Mouse (Mus musculus) intestine, embryonic 15.5 days (tissue): ENCODE results near the gene Slc39a5. TPM values are rescaled to one million over a fixed set of nuclear protein-coding genes. Genes with fewer than 3 reads are reported as not detected.

Experiments
- polyA plus RNA-seq: library from polyadenylated mRNA; unstranded; fragments of >200 nt; fragmentation: Nextera tagmentation; extraction: Ambion mirVana; gene quantifications from 2 replicates; pipeline ENCODE4 v1.2.1, GENCODE M21; 2015

Slc39a5 gene
- polyA plus RNA-seq, 1 experiment from 2014 or later: 114 TPM

Other genes with a start within 250 kb of the Slc39a5 start
- gene Rbms2, start 220.9 kb downstream of the Slc39a5 start, polyA plus RNA-seq: 24.8 and 27.0 TPM in 2 replicates
- 1.8 and 3.3 TPM in 2 replicates for gene Gls2, start 206.8 kb downstream of the Slc39a5 start, polyA plus RNA-seq
- gene Spryd4, start 189.4 kb downstream of the Slc39a5 start, polyA plus RNA-seq: 34.8 and 35.9 TPM in 2 replicates
- 0.19 TPM in 1 of 2 replicates, not detected in the other for gene Mip, start 175.4 kb downstream of the Slc39a5 start, polyA plus RNA-seq
- 40.8 and 41.3 TPM in 2 replicates for gene Timeless, start 169.2 kb downstream of the Slc39a5 start, polyA plus RNA-seq
- gene Apon, start 147.1 kb downstream of the Slc39a5 start, polyA plus RNA-seq: 0.26 and 0.35 TPM in 2 replicates
- 1.6 and 2.9 TPM in 2 replicates for gene Apof, start 132.6 kb downstream of the Slc39a5 start, polyA plus RNA-seq
- 15.1 and 15.4 TPM in 2 replicates for gene Stat2, start 130.7 kb downstream of the Slc39a5 start, polyA plus RNA-seq
- 0.21 and 0.31 TPM in 2 replicates for gene Il23a, start 102.5 kb downstream of the Slc39a5 start, polyA plus RNA-seq
- gene Pan2, start 97.9 kb downstream of the Slc39a5 start, polyA plus RNA-seq: 26.2 TPM in 2 replicates
- gene Cnpy2, start 78.8 kb downstream of the Slc39a5 start, polyA plus RNA-seq: 303 and 328 TPM in 2 replicates
- 269 and 282 TPM in 2 replicates for gene Cs, start 63.5 kb downstream of the Slc39a5 start, polyA plus RNA-seq
- gene Coq10a, start 32.2 kb downstream of the Slc39a5 start, polyA plus RNA-seq: 13.7 TPM in 2 replicates
- gene Ankrd52, start 24.1 kb downstream of the Slc39a5 start, polyA plus RNA-seq: 10.0 and 11.5 TPM in 2 replicates
- gene Nabp2, start 10.3 kb upstream of the Slc39a5 start, polyA plus RNA-seq: 87.9 and 97.1 TPM in 2 replicates
- gene Rnf41, start 10.4 kb upstream of the Slc39a5 start, polyA plus RNA-seq: 36.6 and 37.5 TPM in 2 replicates
- 62.5 TPM in 2 replicates for gene Smarcc2, start 58.0 kb upstream of the Slc39a5 start, polyA plus RNA-seq
- 1,676 and 1,825 TPM in 2 replicates for gene Myl6, start 92.9 kb upstream of the Slc39a5 start, polyA plus RNA-seq
- 2.4 and 2.7 TPM in 2 replicates for gene Myl6b, start 97.5 kb upstream of the Slc39a5 start, polyA plus RNA-seq
- 28.4 and 29.3 TPM in 2 replicates for gene Esyt1, start 124.6 kb upstream of the Slc39a5 start, polyA plus RNA-seq
- 14.5 and 15.2 TPM in 2 replicates for gene Zc3h10, start 146.5 kb upstream of the Slc39a5 start, polyA plus RNA-seq
- gene Rpl41, start 148.1 kb upstream of the Slc39a5 start, polyA plus RNA-seq: 3,667 and 3,915 TPM in 2 replicates
- gene Pa2g4, start 164.8 kb upstream of the Slc39a5 start, polyA plus RNA-seq: 205 and 210 TPM in 2 replicates
- 30.5 and 31.5 TPM in 2 replicates for gene Erbb3, start 188.4 kb upstream of the Slc39a5 start, polyA plus RNA-seq
- gene Rps26, start 225.5 kb upstream of the Slc39a5 start, polyA plus RNA-seq: 693 and 768 TPM in 2 replicates
- 1.9 and 2.2 TPM in 2 replicates for gene Ikzf4, start 244.8 kb upstream of the Slc39a5 start, polyA plus RNA-seq